Mouse (Mus musculus): ENCODE data around the gene Lancl1. TPM values are rescaled to one million over a fixed set of nuclear protein-coding genes. Genes with fewer than 3 reads are reported as not detected.

The Lancl1 gene
- polyA plus RNA-seq, 1 experiment from 2014 or later: 133 TPM

Other genes with a start within 250 kb of the Lancl1 start
- gene Kansl1l, start 221.3 kb downstream of the Lancl1 start, polyA plus RNA-seq (2015; fragmentation: Nextera tagmentation; extraction: Ambion mirVana): 21.3 and 25.3 TPM in 2 replicates
- gene Acadl, start 175.6 kb downstream of the Lancl1 start, polyA plus RNA-seq (2015; fragmentation: Nextera tagmentation; extraction: Ambion mirVana): 77.5 and 89.0 TPM in 2 replicates
- gene Myl1, start 93.5 kb downstream of the Lancl1 start, polyA plus RNA-seq (2015; fragmentation: Nextera tagmentation; extraction: Ambion mirVana): 15.3 and 20.8 TPM in 2 replicates
- 0.30 and 0.36 TPM in 2 replicates for gene Cps1, start 84.2 kb upstream of the Lancl1 start, polyA plus RNA-seq (2015; fragmentation: Nextera tagmentation; extraction: Ambion mirVana)

All from thymus, postnatal 0 days (tissue).